Mouse (Mus musculus) stomach, postnatal 0 days (tissue): ENCODE measurements around the gene 1700037H04Rik.

ENCODE experiments used
- CTCF ChIP-seq: IDR thresholded peaks from 2 replicates; pipeline ENCODE4 v1.5.1; 2016; ENCODE audit warnings: antibody characterized with exemption, low read depth, mild to moderate bottlenecking, moderate library complexity
- EP300 ChIP-seq: optimal IDR thresholded peaks from 2 replicates; pipeline ENCODE3; 2016; ENCODE audit warnings: antibody characterized with exemption

- no peak for TF ChIP-seq EP300
- no peak for TF ChIP-seq CTCF
Observed at GRCm38 (mm10) chr2:131147043-131147365, 12.9 kb downstream of the 1700037H04Rik start.
